Mouse (Mus musculus): ENCODE results near the gene M1ap. TPM values are rescaled to one million over a fixed set of nuclear protein-coding genes. Genes with fewer than 3 reads are reported as not detected.

M1ap gene
- polyA plus RNA-seq, 1 experiment from 2014 or later, result 0.13 TPM

GRCm38 (mm10) chr6:83058725-83059124 is 112.0 kb downstream of the M1ap start:
- no peak overlapping the region for H3K4me2 ChIP-seq (ENCODE audit: low read length)
- no peak overlapping the region for H3K27ac ChIP-seq (ENCODE audit: low read depth, low read length)
- no peak overlapping the region for H3K4me3 ChIP-seq (ENCODE audit: low read depth, low read length)
- WGBS, result 63% methylated on average over 2 of the region's 2 CpGs
- H3K4me1 ChIP-seq (ENCODE audit: control insufficient read depth, insufficient read depth, low read length), result peaks cover 8% of the 10 kb centered on the region
- ATAC-seq, result no peak
- H3K27me3 ChIP-seq (replicated peaks; ENCODE audit: control insufficient read depth, insufficient read depth, low read length), result peaks cover 16% of the 10 kb centered on the region
- no peaks in the 10 kb centered on the region for H3K9me3 ChIP-seq (replicated peaks; ENCODE audit: control insufficient read depth, low read length)
- peaks cover 15% of the 10 kb centered on the region for H3K36me3 ChIP-seq (ENCODE audit: control insufficient read depth, insufficient read depth, low read length)
- H3K9ac ChIP-seq (ENCODE audit: low read length), result no peak overlapping the region
- no peak for DNase-seq (ENCODE audit: low spot score)

- Histone ChIP-seq H3K36me3 (ENCODE audit: control insufficient read depth, insufficient read depth, low read length) (no peaks in the 10 kb centered on the region), H3K4me2 (ENCODE audit: low read length) (no peak overlapping the region), H3K9ac (ENCODE audit: low read length) (no peak overlapping the region), H3K4me3 (ENCODE audit: low read depth, low read length) (no peak overlapping the region), H3K9me3 (replicated peaks; ENCODE audit: control insufficient read depth, low read length) (no peaks in the 10 kb centered on the region), H3K27ac (ENCODE audit: low read depth, low read length) (no peak overlapping the region), H3K27me3 (replicated peaks; ENCODE audit: control insufficient read depth, insufficient read depth, low read length) (peaks cover 80% of the 10 kb centered on the region), H3K4me1 (ENCODE audit: control insufficient read depth, insufficient read depth, low read length) (no peaks in the 10 kb centered on the region; the same call in 1 of the 2 replicates)
- WGBS, result 33% methylated on average over 8 of the region's 8 CpGs
- no peak for ATAC-seq
- DNase-seq (ENCODE audit: low spot score), result no peak
Measured at GRCm38 (mm10) chr6:83065995-83066394, 119.3 kb downstream of the M1ap start.

- 30% methylated on average over 6 of the region's 6 CpGs for WGBS
- no peak overlapping the region for H3K9ac ChIP-seq (ENCODE audit: low read length)
- no peak for DNase-seq (ENCODE audit: low spot score)
- ATAC-seq, result no peak
- no peaks in the 10 kb centered on the region for H3K36me3 ChIP-seq (ENCODE audit: control insufficient read depth, insufficient read depth, low read length)
- H3K4me1 ChIP-seq (ENCODE audit: control insufficient read depth, insufficient read depth, low read length), result no peaks in the 10 kb centered on the region; the same call in 1 of the 2 replicates
- no peaks in the 10 kb centered on the region for H3K9me3 ChIP-seq (replicated peaks; ENCODE audit: control insufficient read depth, low read length)
- H3K27me3 ChIP-seq (replicated peaks; ENCODE audit: control insufficient read depth, insufficient read depth, low read length), result peaks cover 85% of the 10 kb centered on the region
- no peak overlapping the region for H3K27ac ChIP-seq (ENCODE audit: low read depth, low read length)
- H3K4me2 ChIP-seq (ENCODE audit: low read length), result no peak overlapping the region
- H3K4me3 ChIP-seq (ENCODE audit: low read depth, low read length), result no peak overlapping the region
Measured at GRCm38 (mm10) chr6:83066441-83066840, 119.7 kb downstream of the M1ap start.

GRCm38 (mm10) chr6:83068221-83068620 is 121.5 kb downstream of the M1ap start:
- Histone ChIP-seq H3K4me1 (ENCODE audit: control insufficient read depth, insufficient read depth, low read length) (no peaks in the 10 kb centered on the region; the same call in 1 of the 2 replicates), H3K4me3 (ENCODE audit: low read depth, low read length) (peak overlapping the region; percentile 10; the same call in 1 of the 2 replicates), H3K9ac (ENCODE audit: low read length) (no peak overlapping the region), H3K27ac (ENCODE audit: low read depth, low read length) (no peak overlapping the region), H3K36me3 (ENCODE audit: control insufficient read depth, insufficient read depth, low read length) (no peaks in the 10 kb centered on the region), H3K9me3 (replicated peaks; ENCODE audit: control insufficient read depth, low read length) (no peaks in the 10 kb centered on the region), H3K4me2 (ENCODE audit: low read length) (no peak overlapping the region), H3K27me3 (replicated peaks; ENCODE audit: control insufficient read depth, insufficient read depth, low read length) (peaks cover 93% of the 10 kb centered on the region)
- ATAC-seq (no peak), DNase-seq (ENCODE audit: low spot score) (no peak)
- 6% methylated on average over 8 of the region's 8 CpGs for WGBS

GRCm38 (mm10) chr6:83068706-83069487 is 122.2 kb downstream of the M1ap start:
- 0 out of 2 replicates have a peak overlapping the region, but pooled peaks have one; percentile 18 for H3K4me2 ChIP-seq (ENCODE audit: low read length)
- no peak for ATAC-seq

GRCm38 (mm10) chr6:83069488-83070246 is 123.0 kb downstream of the M1ap start:
- H3K36me3 ChIP-seq (ENCODE audit: control insufficient read depth, insufficient read depth, low read length), result no peaks in the 10 kb centered on the region
- DNase-seq (ENCODE audit: low spot score), result no peak

More at GRCm38 (mm10) chr6:83068706-83069487, 122.2 kb downstream of the M1ap start:
- peak overlapping the region; percentile 10; the same call in 1 of the 2 replicates for H3K4me3 ChIP-seq (ENCODE audit: low read depth, low read length)
- no peaks in the 10 kb centered on the region for H3K36me3 ChIP-seq (ENCODE audit: control insufficient read depth, insufficient read depth, low read length)
- H3K27me3 ChIP-seq (replicated peaks; ENCODE audit: control insufficient read depth, insufficient read depth, low read length), result peaks cover 94% of the 10 kb centered on the region
- H3K27ac ChIP-seq (ENCODE audit: low read depth, low read length), result no peak overlapping the region
- no peaks in the 10 kb centered on the region; the same call in 1 of the 2 replicates for H3K4me1 ChIP-seq (ENCODE audit: control insufficient read depth, insufficient read depth, low read length)
- no peak for DNase-seq (ENCODE audit: low spot score)
- no peaks in the 10 kb centered on the region for H3K9me3 ChIP-seq (replicated peaks; ENCODE audit: control insufficient read depth, low read length)
- WGBS, result under 1% methylated on average over 71 of the region's 81 CpGs
- H3K9ac ChIP-seq (ENCODE audit: low read length), result no peak overlapping the region

GRCm38 (mm10) chr6:83070247-83070310 is 123.4 kb downstream of the M1ap start, which contains the start of gene Tlx2:
TSS of gene Tlx2 (minus strand) at chr6:83070293.
- Histone ChIP-seq H3K27me3 (replicated peaks; ENCODE audit: control insufficient read depth, insufficient read depth, low read length) (peaks cover 90% of the 10 kb centered on the region), H3K4me1 (ENCODE audit: control insufficient read depth, insufficient read depth, low read length) (no peaks in the 10 kb centered on the region; the same call in 1 of the 2 replicates), H3K27ac (ENCODE audit: low read depth, low read length) (no peak within 1 kb of the TSS), H3K36me3 (ENCODE audit: control insufficient read depth, insufficient read depth, low read length) (no peaks in the 10 kb centered on the region), H3K4me2 (ENCODE audit: low read length) (0 out of 2 replicates have a peak within 1 kb of the TSS, but pooled peaks have one; percentile 16), H3K9ac (ENCODE audit: low read length) (no peak within 1 kb of the TSS), H3K9me3 (replicated peaks; ENCODE audit: control insufficient read depth, low read length) (no peaks in the 10 kb centered on the region), H3K4me3 (ENCODE audit: low read depth, low read length) (0 out of 2 replicates have a peak within 1 kb of the TSS, but pooled peaks have one; percentile 9)
- DNase-seq (ENCODE audit: low spot score), result no peak
- no peak for ATAC-seq
- 0% methylated on average over 10 of the region's 10 CpGs for WGBS

More at GRCm38 (mm10) chr6:83069488-83070246, 123.0 kb downstream of the M1ap start:
- Histone ChIP-seq H3K4me2 (ENCODE audit: low read length) (0 out of 2 replicates have a peak overlapping the region, but pooled peaks have one; percentile 16), H3K9ac (ENCODE audit: low read length) (no peak overlapping the region), H3K4me3 (ENCODE audit: low read depth, low read length) (0 out of 2 replicates have a peak overlapping the region, but pooled peaks have one; percentile 9), H3K27ac (ENCODE audit: low read depth, low read length) (no peak overlapping the region), H3K9me3 (replicated peaks; ENCODE audit: control insufficient read depth, low read length) (no peaks in the 10 kb centered on the region), H3K4me1 (ENCODE audit: control insufficient read depth, insufficient read depth, low read length) (no peaks in the 10 kb centered on the region; the same call in 1 of the 2 replicates), H3K27me3 (replicated peaks; ENCODE audit: control insufficient read depth, insufficient read depth, low read length) (peaks cover 91% of the 10 kb centered on the region)
- 0 out of 2 replicates have a peak, but pooled peaks have one; percentile 16 for ATAC-seq
- 1% methylated on average over 51 of the region's 69 CpGs for WGBS

GRCm38 (mm10) chr6:83070311-83071219 is 123.9 kb downstream of the M1ap start:
- Histone ChIP-seq H3K9me3 (replicated peaks; ENCODE audit: control insufficient read depth, low read length) (no peaks in the 10 kb centered on the region), H3K27ac (ENCODE audit: low read depth, low read length) (no peak overlapping the region), H3K4me2 (ENCODE audit: low read length) (0 out of 2 replicates have a peak overlapping the region, but pooled peaks have one; percentile 16), H3K4me3 (ENCODE audit: low read depth, low read length) (0 out of 2 replicates have a peak overlapping the region, but pooled peaks have one; percentile 9), H3K9ac (ENCODE audit: low read length) (no peak overlapping the region), H3K27me3 (replicated peaks; ENCODE audit: control insufficient read depth, insufficient read depth, low read length) (peaks cover 89% of the 10 kb centered on the region), H3K4me1 (ENCODE audit: control insufficient read depth, insufficient read depth, low read length) (no peaks in the 10 kb centered on the region; the same call in 1 of the 2 replicates), H3K36me3 (ENCODE audit: control insufficient read depth, insufficient read depth, low read length) (no peaks in the 10 kb centered on the region)
- DNase-seq (ENCODE audit: low spot score), result peak; percentile 38
- ATAC-seq, result 0 out of 2 replicates have a peak, but pooled peaks have one; percentile 9
- under 1% methylated on average over 55 of the region's 58 CpGs for WGBS
